Mouse (Mus musculus): Measurements from ENCODE around the gene Prkca. TPM values are rescaled to one million over a fixed set of nuclear protein-coding genes. Genes with fewer than 3 reads are reported as not detected.

Gene Prkca
- polyA plus RNA-seq, 1 experiment = 5.1 TPM

DNA sequence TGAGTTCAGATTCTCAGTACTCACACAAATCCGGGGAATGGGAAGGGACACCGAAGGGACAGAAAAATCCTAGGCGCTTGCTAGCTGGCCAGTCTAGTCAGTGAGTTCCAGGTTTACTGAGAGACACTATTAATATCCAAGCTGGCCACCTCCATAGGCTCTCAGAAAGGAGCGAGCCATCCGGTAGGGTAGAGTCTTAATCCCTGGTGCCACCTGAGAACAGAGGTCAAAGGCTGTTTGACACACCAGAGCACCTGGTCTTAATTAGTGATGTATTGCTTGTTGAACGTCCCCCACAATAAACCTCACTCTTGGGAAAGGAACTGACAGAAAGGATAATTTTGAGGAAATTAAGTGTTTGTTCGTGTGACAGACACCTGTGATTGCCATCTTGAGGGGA, 133.0 kb downstream of the Prkca start:
- DNase-seq (ENCODE audit: low read depth) = no peak

GRCm38 (mm10) chr11:108206602-108207001, 137.1 kb downstream of the Prkca start:
- no peak for DNase-seq (ENCODE audit: low read depth)

DNA sequence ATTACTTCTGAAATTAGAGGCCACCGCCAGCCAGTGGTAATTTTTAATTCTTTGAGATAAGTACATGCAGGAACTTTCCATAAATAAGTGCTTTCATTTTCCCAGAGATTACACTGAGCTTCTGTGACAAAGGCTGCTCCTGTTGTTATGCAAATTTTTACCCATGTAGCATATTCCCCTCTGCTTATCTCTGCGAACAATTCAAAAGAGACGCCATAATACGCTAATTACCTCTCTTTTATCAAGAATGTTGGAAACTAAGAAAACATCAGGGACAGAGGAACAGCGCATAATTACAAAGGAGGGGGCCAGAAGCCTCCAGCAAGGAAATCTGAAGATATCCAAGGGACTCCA, 138.9 kb downstream of the Prkca start:
- no peak for DNase-seq (ENCODE audit: low read depth)

DNA sequence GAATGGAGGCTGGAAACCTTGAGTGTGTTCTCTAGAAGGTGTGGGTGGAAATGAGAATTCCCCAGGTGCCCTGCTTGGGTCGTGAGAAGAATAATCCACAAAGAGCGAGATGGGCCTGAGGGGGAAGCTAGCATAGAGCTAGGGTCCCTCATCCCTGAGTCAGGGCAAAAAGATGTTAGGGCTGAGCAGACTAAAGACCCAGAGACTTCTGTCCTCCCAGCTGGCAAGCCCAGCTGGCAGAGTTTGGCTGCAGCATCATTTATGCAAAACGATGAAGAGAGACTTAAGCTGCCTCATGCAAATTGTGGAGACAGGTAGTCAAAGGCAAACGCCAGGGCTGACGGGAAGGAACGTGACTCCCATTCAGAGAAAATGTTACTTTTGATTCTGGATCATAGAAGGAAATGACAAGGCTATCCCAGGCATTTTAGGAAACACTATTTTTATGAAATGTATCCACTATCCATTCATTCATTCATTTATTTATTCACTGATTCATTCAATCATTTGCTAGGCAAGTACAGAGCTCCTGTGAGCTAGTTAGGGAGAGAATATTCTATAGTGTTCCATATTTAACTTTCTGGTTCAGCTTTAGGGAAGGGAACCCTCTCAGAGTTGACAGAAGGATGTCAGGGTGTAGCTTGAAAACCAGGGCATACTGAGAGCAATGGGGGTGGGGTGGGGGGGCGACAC, 139.4 kb downstream of the Prkca start:
- no peak for DNase-seq (ENCODE audit: low read depth)

GRCm38 (mm10) chr11:108202835-108203234, 140.9 kb downstream of the Prkca start:
- DNase-seq (ENCODE audit: low read depth) = no peak

GRCm38 (mm10) chr11:108200679-108201586, 142.8 kb downstream of the Prkca start:
- no peak for DNase-seq (ENCODE audit: low read depth)

GRCm38 (mm10) chr11:108199429-108199985, 144.2 kb downstream of the Prkca start:
- DNase-seq (ENCODE audit: low read depth) = no peak

- no peak for DNase-seq (ENCODE audit: low read depth)
Measured at GRCm38 (mm10) chr11:108198592-108198991, 145.1 kb downstream of the Prkca start.

DNA sequence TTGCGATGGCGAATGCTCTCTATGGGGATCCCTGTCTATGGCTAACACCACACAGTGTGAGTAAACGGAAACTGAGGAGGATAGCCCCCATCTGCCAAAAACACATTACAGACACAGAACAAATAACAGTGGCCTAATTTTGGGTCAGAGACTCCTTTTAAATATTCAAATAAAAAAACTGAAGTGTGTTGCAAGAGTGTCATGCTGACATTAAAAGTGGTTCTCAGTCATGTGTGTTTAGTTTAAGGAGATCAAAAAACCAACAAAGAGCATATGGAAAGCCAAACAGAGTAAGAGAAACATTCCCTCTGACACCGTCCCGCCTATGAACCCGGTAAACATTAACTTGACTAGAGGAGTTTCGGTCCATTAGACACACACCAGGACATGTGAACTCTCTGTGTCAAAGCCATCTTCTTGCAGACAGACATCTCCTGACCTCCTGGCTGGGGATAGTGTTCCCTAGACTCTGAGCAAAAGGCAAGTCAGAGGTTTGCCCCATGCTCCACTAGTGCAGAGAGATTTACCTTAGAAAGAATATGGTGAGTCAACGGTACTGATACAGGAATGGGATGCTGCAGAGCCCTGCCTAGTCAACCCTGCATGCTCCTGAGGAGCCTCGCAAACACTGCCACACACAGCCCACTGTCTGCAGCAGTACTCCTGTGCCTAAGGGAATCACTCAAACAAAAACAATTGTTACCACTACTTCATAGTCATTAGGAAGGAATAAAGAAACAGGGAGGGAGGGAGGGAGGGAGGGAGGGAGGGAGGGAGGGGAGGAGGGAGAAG, 146.1 kb downstream of the Prkca start:
- DNase-seq (ENCODE audit: low read depth) = no peak

GRCm38 (mm10) chr11:108196796-108197195, 146.9 kb downstream of the Prkca start:
- DNase-seq (ENCODE audit: low read depth) = no peak

- DNase-seq (ENCODE audit: low read depth) = no peak
Measured at GRCm38 (mm10) chr11:108190298-108190697, 153.4 kb downstream of the Prkca start.

GRCm38 (mm10) chr11:108189362-108189761, 154.4 kb downstream of the Prkca start:
- DNase-seq (ENCODE audit: low read depth) = no peak

- no peak for DNase-seq (ENCODE audit: low read depth)
Measured at GRCm38 (mm10) chr11:108182421-108182820, 161.3 kb downstream of the Prkca start.

DNA sequence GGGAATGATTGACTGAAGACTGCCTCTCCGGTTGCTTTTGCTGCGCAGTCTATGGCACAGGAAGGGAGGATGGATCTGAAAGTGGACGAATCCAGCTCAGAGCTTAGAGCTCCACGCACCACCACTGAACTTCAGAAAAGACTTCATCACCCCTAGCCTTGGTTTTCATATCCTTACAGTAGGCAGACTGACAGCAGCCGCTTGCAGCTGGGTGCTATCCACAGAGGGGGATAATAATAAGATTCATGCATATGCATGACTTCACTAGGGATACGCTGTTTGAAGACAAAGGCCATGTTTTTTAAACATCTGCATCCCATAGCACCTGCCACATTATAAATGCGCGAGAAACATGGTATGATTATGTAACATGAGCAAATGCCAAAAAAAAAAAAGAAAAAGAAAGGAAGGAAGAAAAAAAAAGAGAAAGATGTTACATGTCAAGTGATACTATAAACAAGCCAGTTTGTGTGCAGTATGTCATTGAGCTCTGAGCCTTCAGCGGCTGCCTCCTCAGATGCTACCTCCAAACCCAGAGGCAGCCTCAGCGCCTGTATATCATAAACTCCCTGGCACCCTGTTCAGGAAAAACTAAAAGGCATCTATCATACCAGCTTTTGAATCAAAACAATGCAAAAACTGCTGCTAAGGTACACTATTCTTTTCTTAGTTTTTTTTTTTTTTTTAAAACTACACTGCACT, 162.6 kb downstream of the Prkca start:
- no peak for DNase-seq (ENCODE audit: low read depth)

DNA sequence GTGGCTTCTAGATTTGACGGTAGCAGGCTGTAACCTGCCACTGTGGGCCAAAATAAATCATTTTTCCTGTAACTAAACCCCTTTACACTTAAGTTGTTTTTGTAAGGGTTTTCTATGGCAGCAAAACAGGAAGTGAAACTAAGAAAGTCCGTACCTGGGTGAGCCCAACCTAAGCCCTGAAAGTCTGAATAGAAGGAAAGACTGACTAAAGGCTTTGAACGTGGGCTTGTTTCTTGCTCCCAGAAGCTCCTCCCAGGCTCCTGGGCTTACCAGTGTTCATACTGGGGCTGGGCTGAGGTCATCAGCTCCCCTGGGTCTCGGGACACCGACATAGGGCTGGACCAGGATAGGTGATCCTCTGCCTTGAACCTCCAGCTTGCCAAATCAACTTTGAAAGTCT, 164.9 kb downstream of the Prkca start:
- DNase-seq (ENCODE audit: low read depth) = no peak

DNA sequence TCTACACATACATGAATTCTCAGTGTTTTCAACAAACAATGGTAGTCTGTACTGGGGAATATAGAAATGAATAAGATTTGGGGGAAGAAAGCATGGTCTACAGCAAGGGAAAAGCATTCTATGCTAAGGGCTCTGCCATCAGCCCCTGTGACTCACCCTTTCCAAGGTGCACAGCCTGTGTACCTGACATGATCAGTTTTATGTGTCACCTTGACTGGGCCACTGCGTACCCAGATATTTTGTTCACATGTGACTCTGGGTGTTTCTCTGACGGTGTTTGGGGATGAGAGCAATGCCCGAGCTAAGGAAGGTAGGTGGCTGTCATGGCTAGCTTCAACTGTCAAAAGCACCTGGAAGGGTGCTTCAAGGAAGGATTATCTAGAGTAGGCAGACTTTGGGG, 165.5 kb downstream of the Prkca start:
- DNase-seq (ENCODE audit: low read depth) = no peak

- no peak for DNase-seq (ENCODE audit: low read depth)
Measured at GRCm38 (mm10) chr11:108176715-108177114, 167.0 kb downstream of the Prkca start.

DNA sequence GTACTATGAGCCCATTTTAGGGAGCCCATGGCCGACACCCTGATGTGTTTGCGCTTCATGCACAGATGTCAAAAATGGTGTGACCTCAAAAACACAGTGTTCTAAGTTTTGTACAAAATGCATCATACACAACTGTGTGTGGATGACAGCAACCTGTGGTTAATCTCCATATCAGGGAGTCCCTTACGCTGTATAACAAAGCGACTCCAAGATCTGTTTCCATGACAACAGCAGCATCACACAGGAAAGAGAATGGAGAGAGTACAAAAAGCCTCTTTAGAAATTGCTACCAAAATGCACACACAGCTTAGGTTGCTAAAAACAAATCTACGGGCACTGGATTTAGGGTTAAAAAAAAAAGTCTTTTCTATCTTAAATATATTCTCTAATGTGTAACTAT, 171.8 kb downstream of the Prkca start:
- no peak for DNase-seq (ENCODE audit: low read depth)

GRCm38 (mm10) chr11:108171260-108171659, 172.5 kb downstream of the Prkca start:
- no peak for DNase-seq (ENCODE audit: low read depth)

GRCm38 (mm10) chr11:108170107-108170506, 173.6 kb downstream of the Prkca start:
- no peak for DNase-seq (ENCODE audit: low read depth)

GRCm38 (mm10) chr11:108165725-108166124, 178.0 kb downstream of the Prkca start:
- no peak for DNase-seq (ENCODE audit: low read depth)
